In the genomic region with DNA sequence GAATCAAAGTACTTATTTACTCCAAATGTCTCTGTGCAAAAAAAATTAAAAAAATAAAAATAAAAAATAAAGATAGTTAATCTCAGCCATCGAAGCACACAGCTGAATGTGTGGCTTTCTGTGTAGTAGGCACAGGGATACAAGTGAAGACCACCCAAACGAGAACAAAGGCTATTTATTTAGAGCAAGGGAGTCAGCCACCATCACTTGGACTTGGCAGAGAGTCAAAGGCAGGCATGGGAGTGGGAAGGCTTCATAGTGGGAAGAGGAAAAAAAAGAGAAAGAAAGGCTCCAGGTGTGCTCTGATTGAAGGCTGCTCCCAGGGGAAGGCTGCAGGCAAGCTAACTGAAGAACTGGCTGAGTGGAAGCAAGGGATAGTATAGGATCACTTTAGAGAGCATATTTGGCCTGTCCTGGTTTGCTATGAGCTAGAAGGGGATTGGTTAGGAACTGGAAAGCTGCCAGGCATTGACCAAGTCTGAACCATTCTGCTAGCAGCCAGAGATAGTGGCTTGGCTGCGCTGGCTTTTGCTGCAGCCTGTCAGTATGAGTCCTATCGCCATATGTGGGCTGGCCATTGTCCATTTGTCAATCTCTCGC, we compare ENCODE assay signal across 12 mouse cellular contexts. TPM values are rescaled to one million over a fixed set of nuclear protein-coding genes. Genes with fewer than 3 reads are reported as not detected.
DNase-seq lines count a peak whose midpoint lies in the region; ATAC-seq lines count a peak whose summit lies in the region.
"Had no signal": no experiment of that assay in that cellular context is flagged by ENCODE, and none has a peak within 500 bp of the region (broad histone marks: within the 10 kb centered on the region; RNA-seq: fewer than 3 reads in every experiment).

No protein-coding gene starts in this region.

- WGBS in hindbrain, embryonic 16.5 days = 18% methylated on average over 5 of the region's 5 CpGs

- H3K36me3 ChIP-seq in hindbrain, embryonic 16.5 days (ENCODE audit: control insufficient read depth, insufficient read depth, low read length) = no peaks in the 10 kb centered on the region
- H3K36me3 ChIP-seq: liver, embryonic 15.5 days had no signal

- H3K4me1 ChIP-seq in hindbrain, embryonic 16.5 days (ENCODE audit: control insufficient read depth, insufficient read depth, low read depth, low read length) = peaks cover 12% of the 10 kb centered on the region
- H3K4me1 ChIP-seq: liver, embryonic 15.5 days had no signal

- H3K27ac ChIP-seq in hindbrain, embryonic 16.5 days (ENCODE audit: low read depth, low read length) = peak overlapping the region; percentile 42
- H3K27ac ChIP-seq: liver, embryonic 15.5 days had no signal

- peak; percentile 50 for DNase-seq in cerebellum, adult 9-11 months
- no peak for DNase-seq in cerebellum, adult 8-10 months
- peak; percentile 74 for DNase-seq in retina, postnatal 1 day
- DNase-seq in retina, embryonic 14.5 days (ENCODE audit: low spot score) = no peak
- DNase-seq in frontal cortex, postnatal 14 days (ENCODE audit: low spot score in 2 of 2) = no peak

- no peak overlapping the region for H3K9ac ChIP-seq in hindbrain, embryonic 16.5 days (ENCODE audit: low read depth, low read length)
- H3K9ac ChIP-seq: liver, embryonic 15.5 days had no signal

- H3K4me3 ChIP-seq in hindbrain, embryonic 16.5 days (ENCODE audit: low read length) = no peak overlapping the region
- H3K4me3 ChIP-seq: liver, embryonic 15.5 days had no signal

- 0 out of 2 replicates have a peak overlapping the region, but pooled peaks have one; percentile 17 for H3K4me2 ChIP-seq in hindbrain, embryonic 16.5 days (ENCODE audit: low read length)
- H3K4me2 ChIP-seq: liver, embryonic 15.5 days had no signal

- peak; percentile 84 for ATAC-seq in hindbrain, embryonic 16.5 days
- no peak for ATAC-seq in monocyte, adult 5-6 weeks (replicated peaks; ENCODE audit: insufficient number of reproducible peaks, low FRiP score, low TSS enrichment, poor library complexity, severe bottlenecking)
- no peak for ATAC-seq in granulocyte monocyte progenitor cell, adult 5-6 weeks (replicated peaks; ENCODE audit: poor library complexity, severe bottlenecking)
- ATAC-seq: intestine, embryonic 16.5 days; Patski had no signal

- H3K27me3 ChIP-seq in hindbrain, embryonic 16.5 days (replicated peaks; ENCODE audit: control insufficient read depth, insufficient read depth, low read length) = no peaks in the 10 kb centered on the region

- no peaks in the 10 kb centered on the region for H3K9me3 ChIP-seq in hindbrain, embryonic 16.5 days (ENCODE audit: control insufficient read depth, low read length)
- H3K9me3 ChIP-seq: liver, embryonic 15.5 days had no signal

RNA-seq across cellular contexts. Expression of a gene that starts 5.9 kb away (rescaled TPM):
- 1.8 and 1.9 TPM in 2 replicates for polyA plus RNA-seq in hindbrain, embryonic 16.5 days (2015; fragmentation: Nextera tagmentation; extraction: Ambion mirVana)
- not detected in 3 replicates for total RNA-seq in monocyte, adult 5-6 weeks (2017)
- not detected in 2 replicates for total RNA-seq in granulocyte monocyte progenitor cell, adult 5-6 weeks (2014; fragmentation: Nextera tagmentation)
- total RNA-seq in granulocyte monocyte progenitor cell, adult 5-6 weeks (2017) = not detected in 2 replicates
- total RNA-seq: megakaryocyte progenitor cell, adult 5-6 weeks had no signal
- polyA plus RNA-seq: liver, embryonic 15.5 days had no signal

RNA-seq across cellular contexts. Expression of a gene that starts 6.1 kb away (rescaled TPM):
- polyA plus RNA-seq in hindbrain, embryonic 16.5 days (2015; fragmentation: Nextera tagmentation; extraction: Ambion mirVana) = 9.1 and 10.8 TPM in 2 replicates
- total RNA-seq in monocyte, adult 5-6 weeks (2017) = not detected in 3 replicates
- not detected in 2 replicates for total RNA-seq in granulocyte monocyte progenitor cell, adult 5-6 weeks (2014; fragmentation: Nextera tagmentation)
- total RNA-seq in granulocyte monocyte progenitor cell, adult 5-6 weeks (2017) = not detected in 2 replicates
- total RNA-seq: megakaryocyte progenitor cell, adult 5-6 weeks had no signal

RNA-seq across cellular contexts. Expression of a gene that starts 40.9 kb away (rescaled TPM):
- polyA plus RNA-seq in hindbrain, embryonic 16.5 days (2015; fragmentation: Nextera tagmentation; extraction: Ambion mirVana) = 15.5 and 16.2 TPM in 2 replicates
- 4.7 to 13.1 TPM (median 6.2 TPM) in 3 replicates for total RNA-seq in monocyte, adult 5-6 weeks (2017)
- total RNA-seq in granulocyte monocyte progenitor cell, adult 5-6 weeks (2014; fragmentation: Nextera tagmentation) = 6.9 and 10.1 TPM in 2 replicates
- 13.3 and 22.9 TPM in 2 replicates for total RNA-seq in granulocyte monocyte progenitor cell, adult 5-6 weeks (2017)

Comparison
In these comparisons a context has a peak if more than half of its experiments do, and no peak if none do; other contexts are left out.
1. DNase-seq: peak in cerebellum, adult 9-11 months (single experiment) and retina, postnatal 1 day (single experiment); none in cerebellum, adult 8-10 months (single experiment), retina, embryonic 14.5 days (single experiment) and frontal cortex, postnatal 14 days (0 of 2).